Mouse (Mus musculus) lung, postnatal 25 days (tissue): ENCODE measurements around the gene Gimap7.
A peak's percentile ranks its signal among the peaks of the same experiment; 100 is the strongest.

Source experiments
- DNase-seq: peaks from one replicate; pipeline ENCODE4 v3.0.0; 2022; ENCODE audit warnings: low spot score

The Gimap7 gene

GRCm38 (mm10) chr6:48741273-48741672 is 22.9 kb downstream of the Gimap7 start:
- no peak for DNase-seq

GRCm38 (mm10) chr6:48741711-48742206 is 23.3 kb downstream of the Gimap7 start:
- DNase-seq = no peak

- no peak for DNase-seq
These were observed 24.3 kb downstream of the Gimap7 start for GRCm38 (mm10) chr6:48742422-48743351.

GRCm38 (mm10) chr6:48745490-48745889 is 27.1 kb downstream of the Gimap7 start:
- no peak for DNase-seq

- DNase-seq = peak; percentile 85
These were observed 27.8 kb downstream of the Gimap7 start, which contains the start of gene Gimap5 for GRCm38 (mm10) chr6:48745959-48746889. Gene Gimap5 (plus strand): TSS chr6:48746197.

- DNase-seq = no peak
These were observed 28.9 kb downstream of the Gimap7 start for GRCm38 (mm10) chr6:48747091-48747966.

- no peak for DNase-seq
These were observed 45.3 kb downstream of the Gimap7 start for GRCm38 (mm10) chr6:48763567-48764270.

GRCm38 (mm10) chr6:48764496-48764895 is 46.1 kb downstream of the Gimap7 start:
- DNase-seq = no peak

- DNase-seq = peak; percentile 38
These were observed 49.9 kb downstream of the Gimap7 start for GRCm38 (mm10) chr6:48768178-48768869.

- no peak for DNase-seq
These were observed 50.5 kb downstream of the Gimap7 start for GRCm38 (mm10) chr6:48768933-48769332.

- DNase-seq = peak; percentile 18
These were observed 52.3 kb downstream of the Gimap7 start, which contains the start of gene Gimap3 for GRCm38 (mm10) chr6:48770696-48771095. Gene Gimap3 (minus strand): TSS chr6:48770851.

GRCm38 (mm10) chr6:48772030-48772429 is 53.6 kb downstream of the Gimap7 start:
- DNase-seq = peak; percentile 83
